Comparison of ENCODE assay signal across 16 mouse cellular contexts in genomic region chr1:52964581-52964980, GRCm38 (mm10). TPM values are rescaled to one million over a fixed set of nuclear protein-coding genes. Genes with fewer than 3 reads are reported as not detected.
DNase-seq lines count a peak whose midpoint lies in the region; ATAC-seq and TF ChIP-seq lines count a peak whose summit lies in the region.
"Had no signal": no experiment of that assay in that cellular context is flagged by ENCODE, and none has a peak within 500 bp of the region (broad histone marks: within the 10 kb centered on the region; RNA-seq: fewer than 3 reads in every experiment).

No protein-coding gene starts in this region.

- 0 out of 2 replicates have a peak, but pooled peaks have one; percentile 10 for ATAC-seq in forebrain, embryonic 13.5 days
- ATAC-seq in forebrain, postnatal 0 days, result no peak
- peak; percentile 27; the same call in 1 of the 2 replicates for ATAC-seq in monocyte, adult 5-6 weeks (replicated peaks; ENCODE audit: insufficient number of reproducible peaks, low FRiP score, low TSS enrichment, poor library complexity, severe bottlenecking)
- ATAC-seq in cerebellum, adult (ENCODE audit: insufficient number of reproducible peaks, low FRiP score, low TSS enrichment), result no peak

- no peaks in the 10 kb centered on the region for H3K36me3 ChIP-seq in forebrain, embryonic 13.5 days (ENCODE audit: poor library complexity, severe bottlenecking)
- no peaks in the 10 kb centered on the region for H3K36me3 ChIP-seq in forebrain, postnatal 0 days (ENCODE audit: insufficient read depth)
- H3K36me3 ChIP-seq: limb, embryonic 15.5 days had no signal

- H3K27me3 ChIP-seq in forebrain, embryonic 13.5 days, result no peaks in the 10 kb centered on the region
- no peaks in the 10 kb centered on the region for H3K27me3 ChIP-seq in forebrain, postnatal 0 days (ENCODE audit: insufficient read depth, low read length)
- H3K27me3 ChIP-seq: limb, embryonic 15.5 days had no signal

- intact Hi-C loops in left cerebral cortex, postnatal 25 days (cut with DNase I), result no loop called here

- DNase-seq in forebrain, postnatal 0 days, result no peak
- peak; percentile 20 for DNase-seq in retina, postnatal 1 day
- DNase-seq in retina, embryonic 14.5 days (ENCODE audit: low spot score), result no peak
- peak; percentile 73 for DNase-seq in ZHBTc4 (ENCODE audit: low read depth, low spot score)
- DNase-seq in left cerebral cortex, postnatal 25 days (ENCODE audit: low spot score in 2 of 2), result no peak
- DNase-seq: adrenal gland, postnatal 14 days; cerebellum, adult 11 months; gastrocnemius, adult 2 months; heart, postnatal 36 days; kidney, postnatal 36 days; thymus, postnatal 14 days had no signal

- H3K4me2 ChIP-seq in forebrain, embryonic 13.5 days, result no peak overlapping the region
- no peak overlapping the region for H3K4me2 ChIP-seq in forebrain, postnatal 0 days (ENCODE audit: low read depth)
- H3K4me2 ChIP-seq: limb, embryonic 15.5 days had no signal

- H3K9me3 ChIP-seq in forebrain, embryonic 13.5 days (replicated peaks), result no peaks in the 10 kb centered on the region
- H3K9me3 ChIP-seq in forebrain, postnatal 0 days (ENCODE audit: low read length), result no peaks in the 10 kb centered on the region
- H3K9me3 ChIP-seq: limb, embryonic 15.5 days had no signal

- H3K9ac ChIP-seq in forebrain, embryonic 13.5 days, result no peak overlapping the region
- H3K9ac ChIP-seq in forebrain, postnatal 0 days, result no peak overlapping the region
- H3K9ac ChIP-seq: limb, embryonic 15.5 days had no signal

- WGBS in forebrain, embryonic 13.5 days, result 79% methylated on average over 8 of the region's 8 CpGs
- WGBS in forebrain, postnatal 0 days, result 75% methylated on average over 8 of the region's 8 CpGs

- no peaks in the 10 kb centered on the region for H3K4me1 ChIP-seq in forebrain, embryonic 13.5 days
- H3K4me1 ChIP-seq in forebrain, postnatal 0 days (ENCODE audit: insufficient read depth), result no peaks in the 10 kb centered on the region
- H3K4me1 ChIP-seq: limb, embryonic 15.5 days had no signal

- H3K27ac ChIP-seq in forebrain, embryonic 13.5 days, result no peak overlapping the region
- no peak overlapping the region for H3K27ac ChIP-seq in forebrain, postnatal 0 days (ENCODE audit: low read depth, low read length)
- H3K27ac ChIP-seq: gastrocnemius, adult 2 months; limb, embryonic 15.5 days had no signal

- no peak overlapping the region for H3K4me3 ChIP-seq in forebrain, embryonic 13.5 days
- no peak overlapping the region for H3K4me3 ChIP-seq in forebrain, postnatal 0 days (ENCODE audit: low read depth, low read length)
- H3K4me3 ChIP-seq: gastrocnemius, adult 2 months; limb, embryonic 15.5 days had no signal

- TF ChIP-seq CTCF in forebrain, postnatal 0 days (IDR thresholded peaks at IDR 0.05; ENCODE audit: low read depth), result no peak

RNA-seq across cellular contexts. Expression of gene 1700019D03Rik, which starts 55.4 kb away (rescaled TPM):
- 2.2 and 2.6 TPM in 2 replicates for polyA plus RNA-seq in forebrain, embryonic 13.5 days (2015; fragmentation: Nextera tagmentation; extraction: Ambion mirVana)
- total RNA-seq in forebrain, postnatal 0 days (2014; rRNA removed), result 3.2 and 4.2 TPM in 2 replicates
- 5.7 and 6.6 TPM in 2 replicates for polyA plus RNA-seq in forebrain, postnatal 0 days (2015; fragmentation: Nextera tagmentation; extraction: Ambion mirVana)
- total RNA-seq in monocyte, adult 5-6 weeks (2017), result 0.19 to 0.87 TPM (median 0.43 TPM) in 3 replicates
- total RNA-seq in left cerebral cortex, postnatal 25 days (2021), result 10 to 100 TPM; 13.7 to 16.3 TPM
- polyA plus RNA-seq: C2C12 had no signal

Comparison
In these comparisons a context has a peak if more than half of its experiments do, and no peak if none do; other contexts are left out.
1. ATAC-seq: peak in forebrain, embryonic 13.5 days (single experiment) and monocyte, adult 5-6 weeks (single experiment); none in forebrain, postnatal 0 days (single experiment) and cerebellum, adult (single experiment).
2. DNase-seq: peak in retina, postnatal 1 day (single experiment) and ZHBTc4 (single experiment); none in forebrain, postnatal 0 days (single experiment), retina, embryonic 14.5 days (single experiment) and left cerebral cortex, postnatal 25 days (0 of 2).